Mouse (Mus musculus): ENCODE measurements at regions not wholly inside any gene's neighbourhood (a gene's known extent, or its start where the extent isn't known, plus 50 kb on each side); places are given as distances from the start of the nearest gene placed in this dataset.
"Not testable (repeated sequence)": the region's sequence is repeated elsewhere in the genome, so short reads cannot be mapped to it uniquely, and the experiment has no call there.

- no peak for ATAC-seq
- no peak overlapping the region for H3K9ac ChIP-seq (ENCODE audit: low read depth, low read length)
- no peak overlapping the region for H3K27ac ChIP-seq (ENCODE audit: low read length)
- no peaks in the 10 kb centered on the region for H3K4me1 ChIP-seq (ENCODE audit: control insufficient read depth, insufficient read depth, low read length)
- H3K4me2 ChIP-seq (ENCODE audit: low read depth, low read length): no peak overlapping the region
- no peak overlapping the region for H3K4me3 ChIP-seq (ENCODE audit: low read length)
- H3K36me3 ChIP-seq (ENCODE audit: control insufficient read depth, insufficient read depth, low read length): no peaks in the 10 kb centered on the region
- H3K27me3 ChIP-seq (replicated peaks; ENCODE audit: control insufficient read depth, insufficient read depth, low read length): no peaks in the 10 kb centered on the region
- WGBS: 65% methylated on average over 3 of the region's 3 CpGs
- H3K9me3 ChIP-seq (ENCODE audit: control insufficient read depth, low read length): no peaks in the 10 kb centered on the region
Measured at GRCm38 (mm10) chr8:97270582-97270981, 1382.2 kb upstream of the Got2 start.

GRCm38 (mm10) chr8:97260964-97261363 is 1372.6 kb upstream of the Got2 start:
- Histone ChIP-seq H3K4me2 (ENCODE audit: low read depth, low read length) (no peak overlapping the region), H3K9me3 (ENCODE audit: control insufficient read depth, low read length) (no peaks in the 10 kb centered on the region), H3K4me3 (ENCODE audit: low read length) (no peak overlapping the region), H3K27ac (ENCODE audit: low read length) (no peak overlapping the region), H3K4me1 (ENCODE audit: control insufficient read depth, insufficient read depth, low read length) (no peaks in the 10 kb centered on the region), H3K27me3 (replicated peaks; ENCODE audit: control insufficient read depth, insufficient read depth, low read length) (no peaks in the 10 kb centered on the region), H3K9ac (ENCODE audit: low read depth, low read length) (no peak overlapping the region), H3K36me3 (ENCODE audit: control insufficient read depth, insufficient read depth, low read length) (no peaks in the 10 kb centered on the region)
- ATAC-seq: no peak
- WGBS: 71% methylated on average over 1 of the region's 1 CpGs

GRCm38 (mm10) chr8:97254169-97254568 is 1365.8 kb upstream of the Got2 start:
- no peaks in the 10 kb centered on the region for H3K27me3 ChIP-seq (replicated peaks; ENCODE audit: control insufficient read depth, insufficient read depth, low read length)
- H3K36me3 ChIP-seq (ENCODE audit: control insufficient read depth, insufficient read depth, low read length): no peaks in the 10 kb centered on the region
- no peak overlapping the region for H3K4me3 ChIP-seq (ENCODE audit: low read length)
- H3K9ac ChIP-seq (ENCODE audit: low read depth, low read length): no peak overlapping the region
- H3K27ac ChIP-seq (ENCODE audit: low read length): no peak overlapping the region
- H3K4me2 ChIP-seq (ENCODE audit: low read depth, low read length): no peak overlapping the region
- no peak for ATAC-seq
- no peaks in the 10 kb centered on the region for H3K9me3 ChIP-seq (ENCODE audit: control insufficient read depth, low read length)
- H3K4me1 ChIP-seq (ENCODE audit: control insufficient read depth, insufficient read depth, low read length): no peaks in the 10 kb centered on the region

- WGBS: 86% methylated on average over 3 of the region's 3 CpGs
- Histone ChIP-seq H3K27me3 (replicated peaks; ENCODE audit: control insufficient read depth, insufficient read depth, low read length) (no peaks in the 10 kb centered on the region), H3K27ac (ENCODE audit: low read length) (no peak overlapping the region), H3K9me3 (ENCODE audit: control insufficient read depth, low read length) (no peaks in the 10 kb centered on the region), H3K4me1 (ENCODE audit: control insufficient read depth, insufficient read depth, low read length) (no peaks in the 10 kb centered on the region), H3K4me2 (ENCODE audit: low read depth, low read length) (no peak overlapping the region), H3K4me3 (ENCODE audit: low read length) (no peak overlapping the region), H3K36me3 (ENCODE audit: control insufficient read depth, insufficient read depth, low read length) (no peaks in the 10 kb centered on the region), H3K9ac (ENCODE audit: low read depth, low read length) (no peak overlapping the region)
- no peak for ATAC-seq
Measured at GRCm38 (mm10) chr8:97252232-97252631, 1363.9 kb upstream of the Got2 start.

GRCm38 (mm10) chr8:97251458-97251865 is 1363.1 kb upstream of the Got2 start:
- ATAC-seq: no peak
- WGBS: 49% methylated on average over 5 of the region's 5 CpGs
- no peak overlapping the region for H3K27ac ChIP-seq (ENCODE audit: low read length)
- no peaks in the 10 kb centered on the region for H3K27me3 ChIP-seq (replicated peaks; ENCODE audit: control insufficient read depth, insufficient read depth, low read length)
- no peaks in the 10 kb centered on the region for H3K9me3 ChIP-seq (ENCODE audit: control insufficient read depth, low read length)
- no peak overlapping the region for H3K9ac ChIP-seq (ENCODE audit: low read depth, low read length)
- H3K36me3 ChIP-seq (ENCODE audit: control insufficient read depth, insufficient read depth, low read length): no peaks in the 10 kb centered on the region
- no peak overlapping the region for H3K4me3 ChIP-seq (ENCODE audit: low read length)
- no peaks in the 10 kb centered on the region for H3K4me1 ChIP-seq (ENCODE audit: control insufficient read depth, insufficient read depth, low read length)
- no peak overlapping the region for H3K4me2 ChIP-seq (ENCODE audit: low read depth, low read length)

- ATAC-seq: no peak
- Histone ChIP-seq H3K9me3 (ENCODE audit: control insufficient read depth, low read length) (no peaks in the 10 kb centered on the region), H3K27ac (ENCODE audit: low read length) (no peak overlapping the region), H3K4me2 (ENCODE audit: low read depth, low read length) (no peak overlapping the region), H3K4me1 (ENCODE audit: control insufficient read depth, insufficient read depth, low read length) (no peaks in the 10 kb centered on the region), H3K9ac (ENCODE audit: low read depth, low read length) (no peak overlapping the region), H3K36me3 (ENCODE audit: control insufficient read depth, insufficient read depth, low read length) (no peaks in the 10 kb centered on the region), H3K27me3 (replicated peaks; ENCODE audit: control insufficient read depth, insufficient read depth, low read length) (no peaks in the 10 kb centered on the region), H3K4me3 (ENCODE audit: low read length) (no peak overlapping the region)
- 76% methylated on average over 4 of the region's 4 CpGs for whole genome bisulfite sequencing
Measured at GRCm38 (mm10) chr8:97234551-97235107, 1346.3 kb upstream of the Got2 start.

GRCm38 (mm10) chr8:97232619-97233376 is 1344.5 kb upstream of the Got2 start:
- Histone ChIP-seq H3K9ac (ENCODE audit: low read depth, low read length) (no peak overlapping the region), H3K27me3 (replicated peaks; ENCODE audit: control insufficient read depth, insufficient read depth, low read length) (no peaks in the 10 kb centered on the region), H3K4me3 (ENCODE audit: low read length) (no peak overlapping the region), H3K4me2 (ENCODE audit: low read depth, low read length) (no peak overlapping the region), H3K4me1 (ENCODE audit: control insufficient read depth, insufficient read depth, low read length) (no peaks in the 10 kb centered on the region), H3K36me3 (ENCODE audit: control insufficient read depth, insufficient read depth, low read length) (no peaks in the 10 kb centered on the region), H3K27ac (ENCODE audit: low read length) (no peak overlapping the region), H3K9me3 (ENCODE audit: control insufficient read depth, low read length) (no peaks in the 10 kb centered on the region)
- 64% methylated on average over 2 of the region's 2 CpGs for WGBS
- no peak for ATAC-seq

GRCm38 (mm10) chr8:97231652-97232051 is 1343.3 kb upstream of the Got2 start:
- no peaks in the 10 kb centered on the region for H3K9me3 ChIP-seq (ENCODE audit: control insufficient read depth, low read length)
- H3K4me3 ChIP-seq (ENCODE audit: low read length): no peak overlapping the region
- H3K4me1 ChIP-seq (ENCODE audit: control insufficient read depth, insufficient read depth, low read length): no peaks in the 10 kb centered on the region
- no peak overlapping the region for H3K4me2 ChIP-seq (ENCODE audit: low read depth, low read length)
- no peak overlapping the region for H3K9ac ChIP-seq (ENCODE audit: low read depth, low read length)
- 81% methylated on average over 5 of the region's 5 CpGs for WGBS
- H3K27me3 ChIP-seq (replicated peaks; ENCODE audit: control insufficient read depth, insufficient read depth, low read length): no peaks in the 10 kb centered on the region
- ATAC-seq: no peak
- no peaks in the 10 kb centered on the region for H3K36me3 ChIP-seq (ENCODE audit: control insufficient read depth, insufficient read depth, low read length)
- H3K27ac ChIP-seq (ENCODE audit: low read length): no peak overlapping the region

GRCm38 (mm10) chr8:97191806-97192205 is 1303.5 kb upstream of the Got2 start:
- Histone ChIP-seq H3K4me3 (ENCODE audit: low read length) (no peak overlapping the region), H3K36me3 (ENCODE audit: control insufficient read depth, insufficient read depth, low read length) (no peaks in the 10 kb centered on the region), H3K9me3 (ENCODE audit: control insufficient read depth, low read length) (no peaks in the 10 kb centered on the region), H3K27me3 (replicated peaks; ENCODE audit: control insufficient read depth, insufficient read depth, low read length) (no peaks in the 10 kb centered on the region), H3K4me2 (ENCODE audit: low read depth, low read length) (no peak overlapping the region), H3K27ac (ENCODE audit: low read length) (no peak overlapping the region), H3K4me1 (ENCODE audit: control insufficient read depth, insufficient read depth, low read length) (no peaks in the 10 kb centered on the region), H3K9ac (ENCODE audit: low read depth, low read length) (no peak overlapping the region)
- 85% methylated on average over 1 of the region's 1 CpGs for WGBS
- no peak for ATAC-seq

GRCm38 (mm10) chr8:97183831-97184230 is 1295.5 kb upstream of the Got2 start:
- H3K9ac ChIP-seq (ENCODE audit: low read depth, low read length); H3K27ac ChIP-seq (ENCODE audit: low read length); H3K27me3 ChIP-seq (replicated peaks; ENCODE audit: control insufficient read depth, insufficient read depth, low read length); H3K9me3 ChIP-seq (ENCODE audit: control insufficient read depth, low read length); H3K4me3 ChIP-seq (ENCODE audit: low read length); ATAC-seq; H3K4me2 ChIP-seq (ENCODE audit: low read depth, low read length); H3K36me3 ChIP-seq (ENCODE audit: control insufficient read depth, insufficient read depth, low read length); H3K4me1 ChIP-seq (ENCODE audit: control insufficient read depth, insufficient read depth, low read length): not testable (repeated sequence)
- 91% methylated on average over 13 of the region's 13 CpGs for WGBS
